Mouse (Mus musculus) forebrain, embryonic 15.5 days (tissue): ENCODE measurements at regions not wholly inside any gene's neighbourhood (a gene's known extent, or its start where the extent isn't known, plus 50 kb on each side); places are given as distances from the start of the nearest gene placed in this dataset.

Experiments
- ATAC-seq: fragments of 200-750 bp; cut with Nextera tagmentation; replicated peaks from 2 replicates; pipeline ENCODE4 v1.8.0; 2017; ENCODE audit warnings: mild to moderate bottlenecking, moderate TSS enrichment, moderate library complexity
- H3K27ac ChIP-seq: fragments of 300-500 bp; sonication (generic); replicated peaks from 2 replicates; pipeline ENCODE4 v1.5.1; 2015; ENCODE audit warnings: mild to moderate bottlenecking, inconsistent platforms
- H3K27me3 ChIP-seq: fragments of 300-500 bp; sonication (generic); 2 replicates; pipeline ENCODE4 v1.6.1; 2015; ENCODE audit warnings: inconsistent platforms
- H3K36me3 ChIP-seq: fragments of 300-500 bp; sonication (generic); 2 replicates; pipeline ENCODE4 v1.6.1; 2015; ENCODE audit warnings: mild to moderate bottlenecking, inconsistent platforms
- H3K4me1 ChIP-seq: fragments of 300-500 bp; sonication (generic); 2 replicates; pipeline ENCODE4 v1.6.1; 2015; ENCODE audit warnings: inconsistent platforms
- H3K4me2 ChIP-seq: fragments of 300-500 bp; sonication (generic); replicated peaks from 2 replicates; pipeline ENCODE4 v1.6.1; 2015; ENCODE audit warnings: mild to moderate bottlenecking, inconsistent platforms
- H3K4me3 ChIP-seq: fragments of 300-500 bp; sonication (generic); 2 replicates; pipeline ENCODE4 v1.5.1; 2015; ENCODE audit warnings: mild to moderate bottlenecking, inconsistent platforms
- H3K9ac ChIP-seq: fragments of 300-500 bp; sonication (generic); replicated peaks from 2 replicates; pipeline ENCODE4 v1.6.1; 2015; ENCODE audit warnings: mild to moderate bottlenecking, inconsistent platforms
- H3K9me3 ChIP-seq: fragments of 300-500 bp; sonication (generic); 2 replicates; pipeline ENCODE4 v1.6.1; 2016; ENCODE audit warnings: inconsistent platforms
- WGBS: fragments of 180-500 bp; shearing (Covaris S2); methylation state at CpG from one replicate; pipeline ENCODE4 v1.1.7; 2015; ENCODE audit warnings: mixed read lengths; 5-methylcytosine and 5-hydroxymethylcytosine counted together

DNA sequence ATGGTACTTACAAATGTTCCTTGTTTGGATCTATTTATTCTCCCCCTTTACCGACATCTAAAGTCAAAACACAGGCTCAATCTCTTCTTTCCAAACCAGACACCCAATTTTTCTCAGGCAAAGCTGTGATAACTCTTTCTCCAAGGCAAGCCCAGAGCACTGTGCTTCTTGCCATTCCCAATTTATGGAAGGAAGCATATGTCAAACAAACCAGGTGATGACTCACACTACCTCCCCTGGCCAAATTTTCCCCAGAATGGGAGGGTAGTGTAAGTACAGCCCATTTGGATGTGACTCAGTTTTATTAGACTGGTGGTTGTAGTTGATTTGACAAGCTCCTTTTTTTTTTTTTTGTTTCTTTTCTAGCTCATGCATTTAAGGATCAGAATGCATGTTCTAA, 313.0 kb downstream of the Tex13c3 start:
- H3K4me3 ChIP-seq: no peak overlapping the region
- no peak for ATAC-seq
- no peaks in the 10 kb centered on the region for H3K9me3 ChIP-seq
- no peak overlapping the region for H3K9ac ChIP-seq
- no peaks in the 10 kb centered on the region for H3K27me3 ChIP-seq
- H3K4me1 ChIP-seq: peaks cover 5% of the 10 kb centered on the region; the same call in 1 of the 2 replicates
- H3K36me3 ChIP-seq: no peaks in the 10 kb centered on the region
- 63% methylated on average over 1 of the region's 1 CpGs for WGBS
- H3K27ac ChIP-seq: no peak overlapping the region
- no peak overlapping the region for H3K4me2 ChIP-seq

DNA sequence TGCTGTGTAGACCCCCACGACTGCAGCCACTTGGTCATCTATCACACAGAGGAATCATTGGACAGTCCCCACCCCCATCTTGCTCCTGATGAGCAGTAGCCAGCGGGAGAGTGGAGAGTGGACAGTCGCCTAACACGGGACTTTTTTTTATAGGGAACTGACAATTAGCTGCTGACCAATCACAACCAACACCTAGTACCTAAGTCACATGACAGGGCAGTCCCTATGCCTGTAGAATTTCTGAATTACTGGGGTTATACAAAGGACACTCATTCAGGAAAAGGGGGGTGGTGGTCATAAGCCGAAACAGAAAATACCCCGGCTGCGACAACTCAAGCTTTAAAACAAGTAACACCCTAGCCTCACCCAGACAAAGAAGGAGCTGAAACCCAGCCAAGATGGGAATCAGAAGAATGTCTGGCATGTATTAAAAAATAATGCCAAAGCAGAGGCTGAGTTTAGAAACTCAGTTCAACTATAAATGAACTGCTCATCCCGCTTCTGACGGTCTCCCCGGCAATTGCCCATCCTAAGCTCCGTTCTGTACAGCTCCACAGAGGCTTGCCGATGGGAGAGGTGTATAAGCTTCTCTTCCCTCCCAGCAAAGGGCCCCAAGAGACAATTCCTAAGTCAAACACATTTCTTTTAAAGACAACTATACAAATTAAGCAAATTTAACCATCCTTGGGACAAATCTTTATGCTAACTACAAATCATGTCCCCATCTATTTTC, 313.8 kb downstream of the Tex13c3 start:
- peak; percentile 58 for ATAC-seq
- H3K9me3 ChIP-seq: no peaks in the 10 kb centered on the region
- H3K4me1 ChIP-seq: peaks cover 5% of the 10 kb centered on the region; the same call in 1 of the 2 replicates
- H3K27ac ChIP-seq: no peak overlapping the region
- no peaks in the 10 kb centered on the region for H3K27me3 ChIP-seq
- peak overlapping the region; percentile 41 for H3K4me2 ChIP-seq
- H3K4me3 ChIP-seq: peak overlapping the region; percentile 27
- 32% methylated on average over 12 of the region's 12 CpGs for WGBS
- H3K36me3 ChIP-seq: no peaks in the 10 kb centered on the region
- no peak overlapping the region; the same call in 1 of the 2 replicates for H3K9ac ChIP-seq

DNA sequence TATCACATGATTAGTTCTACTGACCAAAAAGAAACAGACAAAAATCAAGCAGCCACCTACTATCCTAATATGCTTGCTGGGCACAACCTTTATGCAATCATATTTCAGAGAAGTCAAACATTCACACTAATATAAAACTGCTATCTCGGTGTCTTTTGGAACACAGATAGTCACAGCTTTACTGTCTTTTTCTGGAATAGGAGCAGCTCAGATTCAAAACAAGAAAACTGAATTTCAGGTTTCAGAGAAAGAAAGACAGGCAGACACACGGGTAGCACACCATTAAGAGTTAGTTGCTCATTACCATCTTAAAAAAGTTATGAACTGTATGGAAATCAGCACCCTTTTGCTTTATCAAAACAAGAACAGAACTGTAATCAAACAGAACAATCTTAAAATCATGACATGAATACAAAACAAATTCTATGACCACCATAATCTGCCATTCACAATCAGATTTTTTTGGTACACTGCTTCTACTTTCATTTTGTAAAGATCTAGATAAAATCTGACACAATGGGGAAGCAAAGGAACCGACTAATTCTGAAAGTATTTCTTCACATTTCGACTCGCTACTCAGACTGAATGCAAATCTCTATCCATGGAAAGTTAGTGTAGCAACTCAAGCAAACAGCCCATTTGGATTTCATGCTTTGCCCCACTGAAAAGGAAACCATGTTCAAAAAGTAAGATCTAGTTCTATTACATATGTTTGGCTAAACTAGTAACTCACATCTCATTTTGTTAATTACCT, 315.1 kb downstream of the Tex13c3 start:
- Histone ChIP-seq H3K9ac (no peak overlapping the region), H3K4me2 (peak overlapping the region; percentile 41), H3K4me1 (peaks cover 5% of the 10 kb centered on the region; the same call in 1 of the 2 replicates), H3K9me3 (no peaks in the 10 kb centered on the region), H3K27me3 (no peaks in the 10 kb centered on the region), H3K36me3 (no peaks in the 10 kb centered on the region), H3K4me3 (peak overlapping the region; percentile 27; the same call in 1 of the 2 replicates), H3K27ac (no peak overlapping the region)
- 51% methylated on average over 5 of the region's 5 CpGs for WGBS
- no peak for ATAC-seq

DNA sequence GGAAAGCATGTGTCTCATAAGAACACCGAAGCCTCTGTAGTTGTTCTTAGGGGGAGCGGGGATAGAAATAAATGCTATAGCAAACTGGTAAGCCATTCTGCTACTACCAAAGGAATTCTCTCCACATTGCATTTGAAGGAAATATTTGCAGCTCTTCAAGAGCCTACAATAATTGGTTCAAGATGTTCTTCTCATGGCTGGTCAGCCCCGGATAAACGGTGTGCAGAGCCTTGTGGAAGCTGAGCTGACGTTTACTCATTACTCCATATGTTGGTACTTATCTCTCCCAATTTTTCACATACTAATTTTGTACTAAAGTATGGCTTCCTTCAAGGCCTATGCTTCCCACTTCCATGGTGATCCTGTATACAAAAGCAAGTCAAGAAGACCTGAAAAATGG, 317.0 kb downstream of the Tex13c3 start:
- Histone ChIP-seq H3K4me3 (no peak overlapping the region), H3K36me3 (no peaks in the 10 kb centered on the region), H3K27me3 (no peaks in the 10 kb centered on the region), H3K4me2 (no peak overlapping the region), H3K9ac (no peak overlapping the region), H3K4me1 (peaks cover 5% of the 10 kb centered on the region; the same call in 1 of the 2 replicates), H3K27ac (no peak overlapping the region), H3K9me3 (no peaks in the 10 kb centered on the region)
- 84% methylated on average over 5 of the region's 5 CpGs for WGBS
- ATAC-seq: no peak

DNA sequence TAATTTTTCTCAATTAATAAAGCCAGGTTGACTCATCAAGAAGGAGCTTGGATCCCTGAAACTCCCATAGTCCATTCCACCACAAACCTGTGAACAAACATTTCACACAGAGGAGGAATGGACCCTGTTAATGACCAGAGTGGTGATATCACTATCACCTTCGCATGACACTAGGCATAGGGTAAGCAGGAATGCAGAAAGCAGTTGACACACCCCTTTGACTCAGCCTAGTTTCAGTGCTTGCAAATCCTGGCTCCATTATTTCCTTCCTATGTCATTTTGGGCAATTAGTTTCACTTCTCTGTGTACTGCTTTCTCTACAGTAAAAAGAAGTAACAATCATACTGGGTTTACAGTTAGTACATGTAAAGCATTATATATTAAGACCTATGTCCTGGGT, 318.2 kb downstream of the Tex13c3 start:
- ATAC-seq: no peak
- WGBS: 69% methylated on average over 1 of the region's 1 CpGs

GRCm38 (mm10) chrX:19162351-19162750, 318.8 kb downstream of the Tex13c3 start:
- Histone ChIP-seq H3K27ac (no peak overlapping the region), H3K4me2 (no peak overlapping the region), H3K9me3 (no peaks in the 10 kb centered on the region), H3K4me3 (no peak overlapping the region), H3K9ac (no peak overlapping the region), H3K4me1 (peaks cover 5% of the 10 kb centered on the region; the same call in 1 of the 2 replicates), H3K27me3 (no peaks in the 10 kb centered on the region), H3K36me3 (no peaks in the 10 kb centered on the region)
- no peak for ATAC-seq

More for the DNA sequence above, 318.2 kb downstream of the Tex13c3 start:
- no peaks in the 10 kb centered on the region for H3K36me3 ChIP-seq
- no peaks in the 10 kb centered on the region for H3K9me3 ChIP-seq
- no peaks in the 10 kb centered on the region for H3K27me3 ChIP-seq
- no peak overlapping the region for H3K4me3 ChIP-seq
- no peak overlapping the region for H3K4me2 ChIP-seq
- no peak overlapping the region for H3K9ac ChIP-seq
- peaks cover 5% of the 10 kb centered on the region; the same call in 1 of the 2 replicates for H3K4me1 ChIP-seq
- no peak overlapping the region for H3K27ac ChIP-seq

- no peak for ATAC-seq
- H3K4me3 ChIP-seq: no peak overlapping the region
- no peak overlapping the region for H3K9ac ChIP-seq
- H3K4me1 ChIP-seq: no peaks in the 10 kb centered on the region
- H3K27me3 ChIP-seq: no peaks in the 10 kb centered on the region
- no peaks in the 10 kb centered on the region for H3K36me3 ChIP-seq
- 82% methylated on average over 3 of the region's 3 CpGs for WGBS
- H3K9me3 ChIP-seq: no peaks in the 10 kb centered on the region
- no peak overlapping the region for H3K27ac ChIP-seq
- H3K4me2 ChIP-seq: no peak overlapping the region
Observed at GRCm38 (mm10) chrX:19160275-19160930, 320.7 kb downstream of the Tex13c3 start.

GRCm38 (mm10) chrX:19157464-19158203, 323.5 kb downstream of the Tex13c3 start:
- no peaks in the 10 kb centered on the region for H3K36me3 ChIP-seq
- 82% methylated on average over 6 of the region's 6 CpGs for WGBS
- H3K27ac ChIP-seq: no peak overlapping the region
- H3K4me1 ChIP-seq: no peaks in the 10 kb centered on the region
- H3K4me3 ChIP-seq: no peak overlapping the region
- H3K27me3 ChIP-seq: no peaks in the 10 kb centered on the region
- no peak for ATAC-seq
- no peak overlapping the region for H3K4me2 ChIP-seq
- no peaks in the 10 kb centered on the region for H3K9me3 ChIP-seq
- no peak overlapping the region for H3K9ac ChIP-seq

DNA sequence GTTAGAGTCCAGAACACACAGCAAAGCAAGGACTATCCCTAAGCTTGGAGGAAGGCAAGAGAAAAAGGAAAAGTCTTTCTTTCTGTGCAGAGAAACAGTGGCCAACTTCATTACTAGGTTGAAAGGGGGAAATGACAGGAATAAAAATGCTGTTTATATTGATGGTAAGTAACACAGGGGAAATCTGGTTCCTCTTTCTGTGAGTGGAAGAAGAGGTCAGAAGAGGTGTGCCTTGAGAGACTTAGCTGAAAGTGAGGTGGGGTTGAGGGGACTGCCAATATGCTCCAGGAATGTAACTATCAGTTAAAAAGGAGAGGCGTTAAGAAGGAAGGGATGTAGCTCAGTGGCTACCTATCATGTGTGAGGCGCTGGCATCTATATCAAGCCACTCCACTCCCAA, 327.5 kb downstream of the Tex13c3 start:
- no peak overlapping the region for H3K4me2 ChIP-seq
- H3K36me3 ChIP-seq: no peaks in the 10 kb centered on the region
- H3K27me3 ChIP-seq: no peaks in the 10 kb centered on the region
- no peaks in the 10 kb centered on the region for H3K4me1 ChIP-seq
- 90% methylated on average over 2 of the region's 2 CpGs for WGBS
- no peak overlapping the region for H3K9ac ChIP-seq
- H3K4me3 ChIP-seq: no peak overlapping the region
- no peak for ATAC-seq
- no peak overlapping the region for H3K27ac ChIP-seq
- H3K9me3 ChIP-seq: no peaks in the 10 kb centered on the region

DNA sequence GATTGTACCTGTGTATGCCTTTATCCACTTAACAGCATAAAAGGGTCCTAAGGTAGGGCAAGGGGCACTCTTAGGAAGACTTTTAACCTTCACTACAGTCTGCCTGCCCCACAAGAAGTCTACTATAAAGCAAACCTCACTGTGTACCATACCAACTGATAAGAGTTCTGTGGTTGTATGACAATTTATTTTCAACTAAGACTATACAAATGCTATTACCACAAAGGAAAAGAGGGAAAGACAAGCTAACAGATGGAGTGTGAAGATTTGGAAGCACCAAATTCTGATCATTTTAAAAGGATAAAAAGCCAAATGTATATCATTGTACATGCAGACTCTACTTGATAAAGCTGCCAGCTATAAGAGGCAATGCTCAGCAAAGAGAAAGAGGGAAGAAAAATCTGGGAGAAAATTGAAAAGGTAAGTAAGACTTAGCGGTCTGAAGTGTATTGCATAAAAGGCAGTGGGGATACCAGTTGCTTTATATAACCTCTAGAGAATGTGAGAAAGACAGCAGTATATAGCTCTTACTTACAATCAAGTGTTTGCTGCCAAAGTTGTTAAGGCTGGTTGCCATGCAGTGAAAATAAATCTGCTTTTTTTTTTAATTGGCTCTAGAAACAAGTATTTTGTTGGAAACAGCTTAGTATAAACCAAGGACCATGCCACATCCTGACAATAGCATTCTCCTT, 328.8 kb downstream of the Tex13c3 start:
- Histone ChIP-seq H3K4me2 (no peak overlapping the region), H3K27ac (no peak overlapping the region), H3K4me1 (no peaks in the 10 kb centered on the region), H3K36me3 (no peaks in the 10 kb centered on the region), H3K27me3 (no peaks in the 10 kb centered on the region), H3K9me3 (no peaks in the 10 kb centered on the region), H3K4me3 (no peak overlapping the region), H3K9ac (no peak overlapping the region)
- no peak for ATAC-seq
- WGBS: 77% methylated on average over 1 of the region's 1 CpGs

DNA sequence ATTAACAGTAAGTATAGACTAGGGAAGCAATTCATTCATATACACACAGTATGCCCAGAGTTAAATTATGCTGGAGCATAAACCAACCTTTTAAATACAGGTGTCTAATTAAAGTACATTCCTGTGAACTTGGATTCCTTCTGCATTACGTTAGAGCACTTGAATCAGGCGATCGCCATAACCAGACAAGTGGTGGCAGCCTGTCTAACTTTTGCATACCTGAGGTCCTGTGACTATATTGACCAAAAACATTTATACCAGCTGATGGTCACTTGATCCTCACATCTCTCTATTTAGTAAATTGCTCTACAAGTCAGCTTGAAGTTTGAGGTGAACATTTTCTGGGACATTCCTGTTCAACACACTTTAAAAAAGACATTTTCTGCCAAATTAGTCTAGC, 330.5 kb downstream of the Tex13c3 start:
- Histone ChIP-seq H3K4me3 (no peak overlapping the region), H3K36me3 (no peaks in the 10 kb centered on the region), H3K9me3 (no peaks in the 10 kb centered on the region), H3K4me2 (no peak overlapping the region), H3K27me3 (no peaks in the 10 kb centered on the region), H3K9ac (no peak overlapping the region), H3K27ac (no peak overlapping the region), H3K4me1 (no peaks in the 10 kb centered on the region)
- no peak for ATAC-seq
- WGBS: 80% methylated on average over 3 of the region's 3 CpGs
